Mouse (Mus musculus): Measurements from ENCODE around the gene Pramel7. TPM values are rescaled to one million over a fixed set of nuclear protein-coding genes. Genes with fewer than 3 reads are reported as not detected.
"Not testable (repeated sequence)": the region's sequence is repeated elsewhere in the genome, so short reads cannot be mapped to it uniquely, and the experiment has no call there.

The Pramel7 gene
- not detected in 2 replicates for polyA plus RNA-seq (2012; rRNA removed)

GRCm38 (mm10) chr2:87496993-87497392 is at the start of gene Pramel7:
Gene Pramel7, minus strand, starts transcription at chr2:87497093.
- not testable (repeated sequence) for DNase-seq; H3K27me3 ChIP-seq (replicated peaks; ENCODE audit: control insufficient read depth, insufficient read depth, low read length); H3K4me1 ChIP-seq (ENCODE audit: control insufficient read depth, insufficient read depth, low read length); H3K4me3 ChIP-seq (ENCODE audit: insufficient read depth, low read depth, low read length); H3K27ac ChIP-seq (ENCODE audit: insufficient read depth, low read depth, low read length); H3K36me3 ChIP-seq (ENCODE audit: control insufficient read depth, insufficient read depth, low read length)
- 85% methylated on average over 4 of the region's 5 CpGs for WGBS

GRCm38 (mm10) chr2:87545442-87545841 is 48.5 kb upstream of the Pramel7 start, which contains the start of gene Olfr1128:
Gene Olfr1128, minus strand, starts transcription at chr2:87545542.
- Histone ChIP-seq H3K27ac (ENCODE audit: insufficient read depth, low read depth, low read length) (no peak within 1 kb of the TSS), H3K4me1 (ENCODE audit: control insufficient read depth, insufficient read depth, low read length) (no peaks in the 10 kb centered on the region), H3K36me3 (ENCODE audit: control insufficient read depth, insufficient read depth, low read length) (no peaks in the 10 kb centered on the region), H3K4me3 (ENCODE audit: insufficient read depth, low read depth, low read length) (no peak within 1 kb of the TSS), H3K27me3 (replicated peaks; ENCODE audit: control insufficient read depth, insufficient read depth, low read length) (no peaks in the 10 kb centered on the region)
- TF ChIP-seq POLR2A (IDR thresholded peaks at IDR 0.05; ENCODE audit: low read depth, low read length): no peak
- TF ChIP-seq CTCF (conservative IDR thresholded peaks at IDR 0.05; ENCODE audit: insufficient read depth, insufficient read length, low read depth, low read length): no peak
- DNase-seq: no peak
- 70% methylated on average over 1 of the region's 1 CpGs for WGBS

- H3K4me3 ChIP-seq (ENCODE audit: insufficient read depth, low read depth, low read length): no peak overlapping the region
- no peak overlapping the region for H3K27ac ChIP-seq (ENCODE audit: insufficient read depth, low read depth, low read length)
- TF ChIP-seq POLR2A (IDR thresholded peaks at IDR 0.05; ENCODE audit: low read depth, low read length) (no peak), CTCF (conservative IDR thresholded peaks at IDR 0.05; ENCODE audit: insufficient read depth, insufficient read length, low read depth, low read length) (no peak)
- H3K36me3 ChIP-seq (ENCODE audit: control insufficient read depth, insufficient read depth, low read length): no peaks in the 10 kb centered on the region
- WGBS: 54% methylated on average over 2 of the region's 2 CpGs
- no peak for DNase-seq
- H3K27me3 ChIP-seq (replicated peaks; ENCODE audit: control insufficient read depth, insufficient read depth, low read length): no peaks in the 10 kb centered on the region
- no peaks in the 10 kb centered on the region for H3K4me1 ChIP-seq (ENCODE audit: control insufficient read depth, insufficient read depth, low read length)
Measured at GRCm38 (mm10) chr2:87534826-87535225, 37.9 kb upstream of the Pramel7 start.

GRCm38 (mm10) chr2:87531496-87531895 is 34.6 kb upstream of the Pramel7 start, which contains the start of gene Olfr153:
Gene Olfr153, plus strand, starts transcription at chr2:87531796.
- H3K4me1 ChIP-seq (ENCODE audit: control insufficient read depth, insufficient read depth, low read length): no peaks in the 10 kb centered on the region
- H3K27me3 ChIP-seq (replicated peaks; ENCODE audit: control insufficient read depth, insufficient read depth, low read length): no peaks in the 10 kb centered on the region
- TF ChIP-seq CTCF (conservative IDR thresholded peaks at IDR 0.05; ENCODE audit: insufficient read depth, insufficient read length, low read depth, low read length): no peak
- no peak for TF ChIP-seq POLR2A (IDR thresholded peaks at IDR 0.05; ENCODE audit: low read depth, low read length)
- no peak within 1 kb of the TSS for H3K4me3 ChIP-seq (ENCODE audit: insufficient read depth, low read depth, low read length)
- no peaks in the 10 kb centered on the region for H3K36me3 ChIP-seq (ENCODE audit: control insufficient read depth, insufficient read depth, low read length)
- no peak for DNase-seq
- H3K27ac ChIP-seq (ENCODE audit: insufficient read depth, low read depth, low read length): no peak within 1 kb of the TSS

- not testable (repeated sequence) for H3K4me3 ChIP-seq (ENCODE audit: insufficient read depth, low read depth, low read length); H3K27ac ChIP-seq (ENCODE audit: insufficient read depth, low read depth, low read length); H3K27me3 ChIP-seq (replicated peaks; ENCODE audit: control insufficient read depth, insufficient read depth, low read length); H3K36me3 ChIP-seq (ENCODE audit: control insufficient read depth, insufficient read depth, low read length); H3K4me1 ChIP-seq (ENCODE audit: control insufficient read depth, insufficient read depth, low read length); DNase-seq
- whole genome bisulfite sequencing: 26% methylated on average over 39 of the region's 39 CpGs
Measured at GRCm38 (mm10) chr2:87525899-87526616, 29.2 kb upstream of the Pramel7 start.

- WGBS: 76% methylated on average over 4 of the region's 4 CpGs
Measured at GRCm38 (mm10) chr2:87520651-87521050, 23.8 kb upstream of the Pramel7 start.

GRCm38 (mm10) chr2:87516581-87516980 is 19.7 kb upstream of the Pramel7 start:
- Histone ChIP-seq H3K27ac (ENCODE audit: insufficient read depth, low read depth, low read length) (no peak overlapping the region), H3K4me1 (ENCODE audit: control insufficient read depth, insufficient read depth, low read length) (no peaks in the 10 kb centered on the region), H3K36me3 (ENCODE audit: control insufficient read depth, insufficient read depth, low read length) (no peaks in the 10 kb centered on the region), H3K4me3 (ENCODE audit: insufficient read depth, low read depth, low read length) (no peak overlapping the region), H3K27me3 (replicated peaks; ENCODE audit: control insufficient read depth, insufficient read depth, low read length) (no peaks in the 10 kb centered on the region)
- 84% methylated on average over 3 of the region's 3 CpGs for WGBS
- no peak for DNase-seq
- no peak for TF ChIP-seq POLR2A (IDR thresholded peaks at IDR 0.05; ENCODE audit: low read depth, low read length)
- no peak for TF ChIP-seq CTCF (conservative IDR thresholded peaks at IDR 0.05; ENCODE audit: insufficient read depth, insufficient read length, low read depth, low read length)

More at GRCm38 (mm10) chr2:87520651-87521050, 23.8 kb upstream of the Pramel7 start:
- TF ChIP-seq CTCF (conservative IDR thresholded peaks at IDR 0.05; ENCODE audit: insufficient read depth, insufficient read length, low read depth, low read length): no peak
- TF ChIP-seq POLR2A (IDR thresholded peaks at IDR 0.05; ENCODE audit: low read depth, low read length): no peak
- Histone ChIP-seq H3K36me3 (ENCODE audit: control insufficient read depth, insufficient read depth, low read length) (no peaks in the 10 kb centered on the region), H3K4me1 (ENCODE audit: control insufficient read depth, insufficient read depth, low read length) (no peaks in the 10 kb centered on the region), H3K4me3 (ENCODE audit: insufficient read depth, low read depth, low read length) (no peak overlapping the region), H3K27me3 (replicated peaks; ENCODE audit: control insufficient read depth, insufficient read depth, low read length) (no peaks in the 10 kb centered on the region), H3K27ac (ENCODE audit: insufficient read depth, low read depth, low read length) (no peak overlapping the region)
- DNase-seq: peak; percentile 14
